Mouse (Mus musculus) bone marrow, adult 2 months (tissue): Measurements from ENCODE around the gene Gm20422.

Source experiments
- CTCF ChIP-seq: fragments of 200-500 bp; IDR thresholded peaks from 2 replicates; pipeline ENCODE4 v1.5.1; 2011; ENCODE audit warnings: low read length, control low read depth; ENCODE audit not compliant: control insufficient read depth, insufficient read depth
- POLR2A ChIP-seq: fragments of 200-500 bp; IDR thresholded peaks from 2 replicates; pipeline ENCODE4 v1.6.1; 2011; ENCODE audit warnings: low read depth, mild to moderate bottlenecking, control low read depth, low read length, borderline replicate concordance; ENCODE audit not compliant: control insufficient read depth

DNA sequence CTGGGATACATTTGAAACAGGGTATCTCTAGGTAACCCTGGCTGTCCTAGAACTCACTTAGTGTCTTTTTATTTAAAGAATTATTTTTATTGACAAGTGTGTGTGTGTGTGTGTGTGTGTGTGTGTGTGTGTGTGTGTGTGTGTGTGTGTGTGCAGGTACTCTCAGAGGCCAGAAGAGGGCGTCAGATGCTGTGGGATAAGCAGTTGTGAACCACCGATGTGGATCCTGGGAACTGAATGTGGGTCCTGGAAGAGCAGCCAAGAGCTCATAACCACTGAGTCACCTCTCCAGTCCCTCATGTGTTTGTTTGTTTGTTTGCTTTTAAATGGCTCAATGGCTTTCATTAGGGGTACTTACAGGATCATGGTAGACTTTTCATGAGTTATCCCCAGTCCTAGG, 40.2 kb upstream of the Gm20422 start:
- TF ChIP-seq CTCF (no peak), POLR2A (no peak)
